Mouse (Mus musculus) R1 (cell line): Measurements from ENCODE around the gene Rgs3.

Experiments
- DNase-seq: peaks from one replicate; pipeline ENCODE4 v3.0.0-alpha.2; 2018; ENCODE audit warnings: low read depth, low spot score

Rgs3 gene

DNA sequence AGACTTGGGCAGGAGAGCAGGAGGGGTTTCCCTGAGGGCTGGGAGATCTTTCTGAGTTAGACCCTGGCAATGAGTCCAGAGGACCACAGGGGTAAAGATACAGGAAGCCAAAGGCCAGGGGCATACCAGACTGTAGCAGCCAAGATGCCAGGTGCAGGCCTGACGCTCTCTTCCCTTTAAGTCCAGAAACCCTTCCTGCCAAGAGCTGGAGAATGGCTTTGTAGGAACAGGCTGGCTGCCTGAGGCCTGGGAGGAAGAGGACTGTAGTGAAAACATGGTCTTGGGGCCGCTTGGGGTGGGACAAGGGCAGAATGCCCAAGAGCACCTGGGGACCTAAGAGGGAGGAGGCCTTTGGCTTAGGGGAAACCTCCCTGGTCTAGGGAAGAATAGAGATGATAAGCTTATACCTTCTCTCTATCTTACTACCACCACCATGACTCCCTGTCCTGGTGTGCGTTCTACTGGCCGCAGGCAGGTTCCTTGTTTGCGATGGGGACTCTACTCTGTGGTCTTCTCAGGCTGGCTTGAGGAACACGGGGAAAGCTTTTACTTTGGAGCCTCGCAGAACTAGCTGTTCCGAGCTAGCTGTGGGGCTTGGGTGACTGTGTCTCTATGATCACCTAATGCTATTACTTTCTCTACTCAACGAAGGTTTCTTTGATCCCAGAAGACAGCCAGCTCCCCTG is 46.4 kb downstream of the Rgs3 start:
- no peak for DNase-seq

DNA sequence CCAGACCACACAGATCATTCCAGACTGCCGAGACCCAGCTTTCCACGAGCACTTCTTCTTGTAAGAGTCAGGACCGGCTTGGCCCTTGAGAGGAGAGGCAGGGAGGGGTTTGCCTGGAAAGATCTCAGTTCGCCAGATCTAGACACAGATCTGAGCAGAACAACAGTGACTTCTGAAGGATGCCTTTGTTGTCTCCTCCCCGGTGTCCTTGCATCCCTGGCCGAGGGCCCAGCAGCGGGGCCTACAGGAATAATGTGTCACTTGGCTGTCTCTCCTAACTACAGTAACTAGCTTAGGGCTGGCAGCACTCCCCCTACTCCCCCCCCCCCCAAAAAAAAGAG is 46.9 kb downstream of the Rgs3 start:
- no peak for DNase-seq

DNA sequence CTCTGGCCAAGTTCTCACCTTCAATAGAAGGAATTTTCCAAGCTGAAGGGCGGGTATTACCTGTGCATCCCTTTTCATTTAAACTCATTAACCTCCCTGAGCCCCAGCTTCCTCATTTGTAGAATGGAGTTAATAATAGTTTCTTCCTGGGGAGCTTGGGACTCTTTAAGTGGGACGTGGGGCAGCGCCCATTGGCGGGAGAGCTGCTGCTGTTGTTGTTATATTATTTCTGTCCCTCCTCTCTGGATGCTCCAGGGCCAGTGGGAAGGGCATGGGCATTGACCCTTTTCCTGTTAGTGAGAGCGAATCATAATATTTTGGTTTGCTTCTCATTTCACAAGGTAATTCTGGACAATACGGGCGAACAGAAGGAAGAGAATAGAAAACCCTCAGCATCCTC is 47.3 kb downstream of the Rgs3 start:
- no peak for DNase-seq

DNA sequence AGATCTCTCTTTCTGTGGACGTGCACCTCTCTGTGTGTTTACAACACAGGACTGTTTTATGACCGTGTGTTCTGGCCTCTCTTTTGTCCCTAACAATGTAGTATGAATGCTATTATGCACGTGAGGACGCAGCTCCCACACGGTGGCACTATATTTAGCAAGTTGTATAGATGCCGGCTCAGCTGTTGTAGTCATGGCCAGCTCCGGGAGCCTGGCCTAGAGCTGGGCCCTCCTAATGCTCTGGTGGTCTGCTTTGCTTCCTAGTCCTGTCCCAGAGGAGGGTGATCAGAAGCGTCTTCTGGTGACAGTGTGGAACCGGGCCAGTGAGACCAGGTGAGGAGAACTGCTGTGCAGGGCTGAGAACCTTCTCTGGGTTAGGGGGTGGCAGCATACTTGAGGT is 47.7 kb downstream of the Rgs3 start:
- no peak for DNase-seq

DNA sequence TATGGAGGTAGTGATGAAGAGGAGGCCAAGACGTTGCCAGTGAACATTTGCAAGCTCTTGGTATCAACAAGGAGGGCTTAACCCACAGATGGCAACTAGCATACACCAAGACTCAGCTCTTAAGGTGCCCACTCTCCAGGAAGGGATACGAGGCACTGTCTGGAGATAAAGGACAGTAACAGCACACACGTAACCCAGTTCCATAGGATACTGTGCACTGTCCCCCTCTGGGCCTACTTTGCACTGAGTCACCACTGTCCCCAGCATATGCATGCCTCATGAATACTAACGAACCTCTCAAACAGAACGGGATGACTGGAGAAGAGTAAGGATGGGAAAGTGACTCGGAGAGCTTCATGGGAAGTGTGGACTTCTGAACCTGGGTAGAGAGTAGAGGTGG is 48.2 kb downstream of the Rgs3 start:
- DNase-seq: no peak

DNA sequence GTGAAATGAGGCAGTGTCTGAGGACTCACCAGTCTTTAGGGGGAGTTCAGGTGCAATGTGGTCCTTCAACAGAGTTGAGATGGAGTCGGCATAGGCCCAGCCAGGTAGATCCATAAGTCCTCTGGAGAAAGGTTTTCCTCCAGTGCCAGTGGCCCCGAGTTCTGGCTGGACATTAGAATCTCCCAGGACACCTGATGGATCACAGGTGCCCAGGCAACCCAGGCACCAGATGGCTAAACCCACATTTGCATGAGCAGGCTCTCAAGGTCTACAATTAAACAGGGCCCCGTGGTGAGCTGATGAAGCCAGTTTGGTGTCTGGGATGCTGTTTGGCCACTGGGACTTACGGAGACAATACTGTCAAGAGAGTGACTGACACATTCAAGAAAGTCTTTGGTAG is 49.7 kb downstream of the Rgs3 start:
- no peak for DNase-seq

DNA sequence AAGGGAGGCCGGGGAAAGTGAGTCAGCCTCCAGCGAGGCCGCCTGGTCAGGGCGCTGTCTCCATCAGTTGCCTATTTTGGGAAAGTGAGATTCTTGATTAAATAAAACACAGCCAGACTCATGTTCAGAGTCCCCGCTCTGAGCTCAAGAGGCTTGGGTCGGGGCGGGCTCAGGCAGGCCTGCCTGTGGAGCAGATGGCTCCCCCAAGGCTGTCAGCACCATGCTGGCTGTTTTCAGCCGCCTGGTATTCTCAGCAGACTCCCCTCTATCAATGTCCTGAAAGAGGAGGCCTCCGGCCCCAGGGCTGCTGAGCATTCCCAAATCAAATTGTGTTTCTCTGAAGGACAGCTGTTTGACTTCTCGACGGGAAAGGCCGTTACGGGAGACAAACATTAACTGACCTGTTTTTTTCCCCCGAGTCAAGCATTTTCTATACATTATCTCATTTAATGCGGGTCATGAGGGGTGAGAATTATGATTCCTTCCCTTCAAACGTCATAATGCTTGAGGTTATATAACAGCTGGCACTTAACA is 50.6 kb downstream of the Rgs3 start:
- DNase-seq: no peak

DNA sequence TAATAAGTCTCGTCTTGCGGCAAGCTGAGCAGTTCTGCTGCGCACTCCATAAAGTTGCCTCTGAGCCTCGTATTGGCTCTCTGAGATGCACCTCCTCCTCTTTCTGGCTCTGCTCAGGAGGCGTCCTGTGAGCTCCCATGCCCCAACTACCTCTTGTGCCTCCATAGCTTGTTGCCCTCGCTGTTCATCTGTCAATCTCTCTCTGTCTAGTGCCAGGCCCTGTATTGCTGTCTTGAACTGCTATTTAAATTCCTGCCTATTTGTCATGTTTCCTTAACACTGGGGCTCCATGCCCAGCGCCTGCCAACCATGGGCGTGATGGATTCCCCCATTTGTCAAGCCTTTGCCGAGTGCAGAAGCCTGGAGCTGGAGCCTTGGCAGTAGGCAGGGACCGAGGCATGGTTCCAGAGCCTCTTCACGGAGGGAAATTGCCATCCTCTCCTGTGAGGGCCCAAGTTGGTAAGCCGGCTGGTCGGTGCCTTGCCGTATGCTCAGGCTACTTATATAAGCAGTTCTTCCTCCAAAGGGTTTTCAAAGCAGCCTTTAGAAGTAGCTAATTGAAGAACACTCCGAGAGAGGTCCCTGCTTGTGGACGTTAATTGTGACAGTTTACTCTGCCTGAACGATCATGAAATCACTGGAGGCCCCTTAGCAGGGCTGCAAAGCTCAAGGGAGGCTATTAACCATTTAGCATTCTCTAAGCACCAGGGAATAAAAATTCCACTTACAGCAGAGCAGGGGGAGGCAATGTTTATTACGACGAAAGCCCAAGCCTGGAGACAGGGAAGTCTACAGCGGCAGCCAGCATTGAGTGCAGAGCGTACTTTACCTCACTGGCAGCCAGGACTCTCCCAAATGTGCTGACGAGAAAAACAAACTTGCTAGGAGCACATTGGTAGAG is 53.2 kb downstream of the Rgs3 start:
- no peak for DNase-seq

DNA sequence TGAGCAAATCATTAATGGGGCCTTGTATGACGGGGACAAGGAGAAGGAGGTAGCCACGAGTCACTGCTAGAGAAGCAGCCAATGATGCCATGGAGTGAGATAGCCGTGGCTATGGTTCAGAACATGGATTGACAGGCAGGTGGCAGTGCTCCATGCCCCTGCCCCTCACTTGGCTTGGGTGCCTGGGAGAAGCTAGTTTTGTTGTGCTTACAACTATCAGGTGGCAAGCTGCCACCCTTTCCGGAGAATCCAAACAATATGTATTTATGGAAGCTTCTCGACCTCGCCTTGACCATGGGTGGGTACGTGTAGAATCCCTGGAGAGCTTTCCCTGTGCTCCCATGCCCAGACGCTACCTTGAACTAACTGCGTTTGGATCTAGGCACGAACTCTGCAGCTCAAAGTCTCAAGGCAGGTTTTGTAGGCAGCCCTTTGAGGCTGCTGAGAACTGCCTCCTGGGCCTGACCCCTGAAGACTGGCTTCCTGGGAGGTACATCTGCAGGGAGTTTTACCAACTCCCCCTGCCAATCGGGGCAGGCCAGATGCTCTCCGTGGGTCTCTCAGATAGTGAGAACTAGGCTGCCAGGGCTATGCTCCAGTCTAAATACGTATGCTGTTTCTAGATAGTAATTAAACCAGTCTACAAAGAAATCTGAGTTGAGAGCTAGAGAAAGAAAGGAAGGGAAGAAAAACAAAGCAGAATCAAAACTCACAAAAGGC is 54.2 kb downstream of the Rgs3 start:
- no peak for DNase-seq

DNA sequence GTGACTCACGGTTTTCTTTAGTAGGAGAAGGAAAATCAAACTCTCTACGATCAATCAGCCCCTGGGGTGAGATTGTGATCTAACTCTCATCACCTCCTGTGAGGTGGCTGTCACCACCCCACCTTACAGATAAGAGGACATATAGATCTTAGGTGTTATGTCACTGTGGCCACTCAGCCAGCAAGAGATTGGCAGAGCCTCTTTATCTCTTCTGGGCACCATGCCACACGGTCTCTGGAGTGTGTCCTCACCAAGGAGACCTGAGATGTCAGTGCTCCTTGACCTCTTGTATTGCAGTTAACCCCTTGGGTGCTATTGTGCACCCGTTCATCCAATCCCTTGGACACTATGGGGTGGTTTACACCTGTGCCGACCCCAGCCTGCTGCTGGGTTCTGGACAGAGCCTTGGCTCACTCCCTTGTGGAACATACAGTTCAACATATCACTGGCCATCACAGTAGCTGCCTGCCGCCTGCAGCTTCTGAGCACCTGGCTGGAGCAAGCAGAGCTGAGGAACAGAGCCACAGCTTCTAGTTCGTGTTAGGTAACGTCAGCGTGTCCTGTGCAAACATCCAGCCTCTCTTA is 58.3 kb downstream of the Rgs3 start:
- DNase-seq: no peak

DNA sequence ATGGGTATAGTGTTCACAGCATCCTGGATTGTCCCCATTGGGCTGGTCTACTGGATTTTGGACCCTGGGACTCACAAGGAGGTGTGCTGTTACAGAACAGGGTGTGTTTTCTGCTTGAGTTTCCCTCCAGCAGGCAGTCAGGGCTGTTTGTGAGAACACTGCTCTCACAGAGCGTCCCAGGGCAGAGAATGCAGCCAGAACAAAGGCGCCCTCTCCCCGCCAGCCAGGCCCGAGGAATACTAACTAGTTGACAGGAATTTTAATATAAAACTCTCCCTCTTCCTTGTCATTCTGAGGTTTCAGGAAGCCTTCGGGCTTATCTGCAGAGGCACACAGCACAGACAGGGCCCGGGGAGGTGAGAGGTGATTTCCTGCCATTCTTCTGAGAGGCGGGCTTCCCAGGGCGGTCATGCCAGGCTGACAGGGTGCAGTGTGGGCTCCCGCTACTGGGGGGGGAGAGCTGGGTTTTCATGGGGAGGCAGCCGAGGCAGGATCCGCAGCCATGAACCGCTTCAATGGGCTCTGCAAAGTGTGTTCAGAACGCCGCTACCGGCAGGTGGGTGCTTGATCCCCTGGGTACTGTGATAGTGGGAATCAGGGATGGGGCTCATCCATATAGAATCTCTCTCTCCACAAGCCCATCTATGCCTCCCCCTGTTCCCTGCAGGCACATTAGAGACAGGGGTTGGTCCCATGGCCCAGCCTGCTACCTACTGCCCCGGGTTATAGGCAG is 59.8 kb downstream of the Rgs3 start:
- no peak for DNase-seq

DNA sequence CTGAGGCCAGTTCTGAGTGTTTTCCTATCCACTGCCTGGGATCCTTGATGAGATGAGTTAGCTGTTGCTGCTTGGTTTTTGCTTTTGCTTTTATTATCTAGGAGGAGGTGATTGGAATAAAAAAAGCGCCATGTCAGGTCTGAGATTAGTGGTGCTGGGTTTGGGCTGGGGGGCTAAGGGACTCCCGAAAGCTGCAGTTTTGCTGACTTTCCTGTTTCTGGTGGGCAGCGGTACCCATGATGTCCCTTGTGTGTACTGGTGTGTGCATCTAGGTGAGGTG is 60.3 kb downstream of the Rgs3 start:
- no peak for DNase-seq

DNA sequence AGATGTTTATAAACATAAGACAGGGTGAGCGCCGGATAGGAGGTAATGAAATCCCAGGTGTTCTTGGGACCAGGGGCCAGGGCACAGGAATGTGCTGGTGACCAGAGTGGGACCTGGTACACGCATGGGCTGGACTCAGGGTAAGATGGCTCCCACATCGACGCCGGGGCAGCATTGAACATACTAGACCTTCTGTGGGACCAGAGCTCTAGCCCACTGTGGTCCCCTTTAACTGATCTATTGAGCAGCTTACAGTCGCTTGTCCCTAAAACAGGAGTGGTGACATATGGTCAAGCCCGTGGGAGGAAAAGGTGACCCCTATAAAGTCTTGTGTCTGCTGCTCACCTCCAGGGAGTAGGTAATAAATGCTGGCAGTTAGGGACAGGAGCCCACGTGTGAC is 61.5 kb downstream of the Rgs3 start:
- no peak for DNase-seq

DNA sequence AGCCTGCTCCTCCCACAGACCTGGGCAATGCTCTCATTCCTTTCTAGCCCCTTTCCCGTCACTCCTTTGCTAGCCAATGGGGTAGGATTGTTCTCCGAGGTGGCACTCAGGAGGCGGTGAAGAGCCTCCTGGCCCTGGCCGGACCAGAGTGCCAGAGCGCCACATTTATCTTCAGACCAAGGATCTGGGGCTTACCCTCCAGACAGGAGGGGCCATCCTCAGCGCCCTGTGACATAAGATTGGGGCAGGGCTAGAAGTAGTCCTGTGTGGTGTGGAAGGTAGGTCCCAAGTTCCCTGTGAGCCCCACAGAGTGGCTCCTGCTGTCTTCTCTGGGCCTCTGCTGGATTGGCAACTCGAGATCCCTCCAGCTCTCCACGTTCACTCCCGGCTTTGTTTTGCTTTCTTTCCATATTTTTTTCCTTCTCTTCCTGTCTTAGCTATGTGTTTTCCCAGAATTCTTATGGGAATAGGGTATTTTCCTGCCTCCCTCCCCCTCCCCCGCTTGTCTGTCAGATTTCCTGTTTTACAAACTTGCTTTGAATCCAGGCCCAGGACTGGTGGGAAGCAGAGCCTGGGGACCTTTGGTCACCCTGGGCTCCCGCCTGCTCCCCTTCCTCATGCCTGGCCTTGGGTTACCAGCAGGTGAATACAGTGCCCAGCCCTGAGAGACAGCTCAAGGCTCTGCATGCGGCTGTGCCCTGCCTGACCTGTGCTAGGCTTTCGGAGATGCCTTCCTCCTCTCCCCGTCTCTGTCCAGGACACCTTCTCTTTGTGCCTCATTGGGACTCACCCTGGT is 62.4 kb downstream of the Rgs3 start:
- DNase-seq: no peak

DNA sequence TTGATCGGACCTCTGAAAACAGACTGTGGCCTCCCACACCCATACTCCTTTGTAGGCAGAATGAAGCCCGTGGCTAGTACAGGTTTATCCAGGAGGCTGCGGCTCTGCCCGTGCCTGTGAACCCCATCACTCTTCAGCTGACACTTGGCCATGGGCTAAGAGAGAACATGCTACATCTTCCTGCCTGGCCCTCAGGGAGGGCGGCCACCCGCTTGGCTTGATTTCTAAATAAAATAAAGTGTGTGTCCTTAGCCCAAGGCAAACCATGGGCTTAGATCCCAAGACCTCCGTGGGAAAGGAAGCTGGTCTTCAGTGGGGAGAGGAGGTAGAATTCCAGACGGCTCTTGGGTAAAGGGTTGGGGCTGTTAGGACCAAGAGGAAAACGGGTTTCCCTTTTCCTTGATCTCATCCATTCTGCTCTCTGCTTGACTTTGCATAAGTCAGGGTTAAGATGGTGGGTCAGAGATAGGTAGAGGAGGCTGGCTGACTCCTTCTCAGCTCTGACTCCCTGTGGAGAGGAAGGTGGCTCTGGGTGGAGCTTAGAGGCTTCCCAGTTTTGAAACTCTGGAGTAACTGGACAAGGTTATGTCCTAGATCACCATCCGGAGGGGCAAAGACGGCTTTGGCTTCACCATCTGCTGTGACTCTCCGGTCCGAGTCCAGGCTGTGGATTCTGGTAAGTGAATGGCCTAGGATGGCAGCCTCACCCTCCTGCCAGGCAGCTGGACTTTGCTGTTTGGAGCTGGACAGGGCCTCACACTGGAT is 63.8 kb downstream of the Rgs3 start:
- DNase-seq: no peak

DNA sequence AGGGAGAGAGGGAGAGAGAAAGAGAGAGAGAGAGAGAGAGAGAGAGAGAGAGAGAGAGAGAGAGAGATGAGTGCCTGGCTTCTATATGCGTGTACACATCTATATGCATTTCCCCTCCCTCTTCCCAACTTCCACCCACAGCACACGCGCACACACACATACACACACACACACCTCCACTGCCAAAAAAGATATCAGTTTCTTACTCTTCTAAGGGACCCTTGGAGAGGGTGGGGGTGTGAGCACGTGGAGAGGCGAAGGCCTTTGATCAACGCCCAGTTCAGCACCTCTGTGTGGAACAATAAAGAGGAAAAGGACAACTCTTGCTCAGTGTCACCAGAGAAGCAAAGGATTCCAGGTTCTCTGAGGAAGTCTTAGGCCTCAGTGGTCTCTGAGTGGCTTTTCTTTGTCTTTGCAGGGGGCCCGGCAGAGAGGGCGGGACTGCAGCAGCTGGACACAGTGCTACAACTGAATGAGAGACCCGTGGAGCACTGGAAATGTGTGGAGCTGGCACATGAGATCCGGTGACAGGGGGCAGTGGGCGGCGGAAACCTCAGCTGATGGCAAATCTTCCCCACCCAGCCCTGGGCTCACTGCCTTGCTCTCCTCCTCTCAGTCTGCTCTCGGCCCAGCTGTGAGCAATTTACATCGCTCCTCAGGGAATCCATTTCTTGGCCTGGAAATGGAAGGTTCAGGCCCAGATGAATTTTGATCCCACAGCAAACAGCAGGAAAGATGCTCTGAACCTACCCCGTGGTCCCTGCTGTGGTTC is 65.2 kb downstream of the Rgs3 start:
- no peak for DNase-seq

DNA sequence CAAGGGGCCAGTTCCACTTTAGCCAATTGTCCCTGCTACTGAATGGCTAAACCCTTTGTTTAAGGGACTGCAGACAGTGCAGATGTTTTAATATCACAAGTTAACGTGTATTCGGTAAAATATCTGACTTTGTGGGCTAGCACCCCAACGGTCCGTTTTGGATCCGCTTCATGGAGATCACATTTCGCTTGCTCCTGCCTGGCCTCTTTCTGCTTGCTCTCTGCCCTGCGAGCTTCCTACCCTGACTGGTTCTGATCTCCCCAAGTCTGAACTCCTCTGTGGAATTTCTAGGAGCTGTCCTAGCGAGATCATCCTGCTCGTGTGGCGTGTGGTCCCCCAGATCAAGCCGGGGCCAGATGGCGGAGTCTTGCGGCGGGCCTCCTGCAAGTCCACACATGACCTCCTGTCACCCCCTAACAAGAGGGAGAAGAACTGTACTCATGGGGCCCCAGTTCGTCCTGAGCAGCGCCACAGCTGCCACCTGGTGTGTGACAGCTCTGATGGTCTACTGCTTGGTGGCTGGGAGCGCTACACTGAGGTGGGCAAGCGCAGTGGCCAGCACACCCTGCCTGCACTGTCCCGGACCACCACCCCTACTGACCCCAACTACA is 65.9 kb downstream of the Rgs3 start:
- no peak for DNase-seq

DNA sequence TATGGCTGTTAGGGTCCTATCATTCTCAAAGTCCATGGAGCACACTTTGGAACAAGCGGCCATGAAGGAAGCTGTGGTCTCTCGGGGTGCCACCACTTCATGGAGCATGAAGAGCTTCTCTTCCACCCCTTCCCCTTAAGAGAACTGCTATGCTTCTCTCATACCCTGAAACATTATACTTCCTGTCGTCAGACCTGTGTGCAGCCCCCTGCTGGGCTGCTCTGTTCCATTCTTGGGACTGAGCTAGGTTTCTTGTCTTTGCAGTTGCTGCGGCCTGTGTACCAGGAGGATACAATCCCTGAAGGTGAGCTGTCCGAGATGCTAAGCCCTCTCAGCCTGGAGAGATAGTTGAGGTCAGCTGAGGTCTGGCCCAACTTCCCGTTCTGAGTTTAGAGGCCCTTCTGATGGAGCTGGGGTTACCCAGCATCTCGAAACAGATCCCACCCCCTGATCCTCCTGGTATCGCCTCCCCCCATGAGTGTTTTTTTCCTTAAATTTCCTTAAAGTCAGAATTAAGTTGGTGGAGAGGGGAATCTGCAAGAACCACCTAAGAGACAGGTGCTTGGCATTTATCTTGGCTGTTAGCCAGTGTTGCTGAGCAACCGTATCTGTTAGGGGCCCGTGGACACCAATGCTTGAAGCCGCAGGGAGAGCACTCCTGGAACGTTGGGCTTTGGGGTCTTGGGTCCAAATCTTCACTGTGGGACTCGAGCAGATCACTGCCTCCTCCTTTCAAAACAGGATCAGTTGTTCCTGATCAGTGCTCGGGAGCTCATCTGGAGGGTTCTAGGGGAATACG is 66.8 kb downstream of the Rgs3 start:
- DNase-seq: no peak
